25 mouse cellular contexts compared by ENCODE assay signal in the genomic region with DNA sequence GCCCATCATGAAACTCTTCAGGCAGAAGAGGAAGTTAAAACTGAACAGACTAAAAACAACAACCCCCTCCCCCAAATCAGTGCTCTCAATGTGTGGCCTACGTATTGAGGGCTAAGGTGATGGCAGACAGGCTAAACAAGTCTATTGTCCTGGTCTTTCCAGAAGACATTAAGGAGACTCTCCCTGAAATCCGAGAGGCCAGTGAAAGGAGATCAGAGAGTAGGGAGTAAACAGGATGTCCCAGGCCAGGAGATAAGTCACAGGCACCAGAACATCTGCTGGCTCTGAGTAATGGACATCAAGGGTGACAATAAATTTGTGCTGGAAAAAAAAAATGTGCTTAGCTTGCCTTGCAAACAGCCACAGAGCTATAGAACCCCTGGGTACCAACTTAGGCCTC.
DNase-seq lines count a peak whose midpoint lies in the region; ATAC-seq lines count a peak whose summit lies in the region.
"Had no signal": no experiment of that assay in that cellular context is flagged by ENCODE, and none has a peak within 500 bp of the region (broad histone marks: within the 10 kb centered on the region; RNA-seq: fewer than 3 reads in every experiment).

No protein-coding gene starts in this region.

- H3K9ac ChIP-seq in kidney, embryonic 15.5 days, result no peak overlapping the region
- no peak overlapping the region for H3K9ac ChIP-seq in embryonic facial prominence, embryonic 15.5 days
- H3K9ac ChIP-seq: heart, embryonic 13.5 days; limb, embryonic 12.5 days; liver, postnatal 0 days; midbrain, embryonic 13.5 days had no signal

- DNase-seq in embryo, embryonic 9.5 days (ENCODE audit: extremely low spot score), result peak; percentile 4
- no peak for DNase-seq in embryo, embryonic 11 days
- no peak for DNase-seq in kidney, adult 8-10 months
- DNase-seq in lung, postnatal 10 days, result peak; percentile 50
- DNase-seq in left cerebral cortex, adult 8-10 months (ENCODE audit: low spot score in 2 of 2), result no peak
- DNase-seq: cerebellum, adult 11 months; cerebellum, postnatal 10 days; gastrocnemius, postnatal 10 days; heart, postnatal 14 days; liver, postnatal 0 days; right cerebral cortex, postnatal 14 days; spleen, adult 18-20 months had no signal

- H3K4me3 ChIP-seq in kidney, embryonic 15.5 days (replicated peaks), result no peak overlapping the region
- H3K4me3 ChIP-seq in embryonic facial prominence, embryonic 15.5 days (replicated peaks), result no peak overlapping the region
- H3K4me3 ChIP-seq: forebrain, embryonic 10.5 days; heart, embryonic 13.5 days; layer of hippocampus, adult 2 months; limb, embryonic 12.5 days; megakaryocyte, embryonic 14.5 days; midbrain, embryonic 13.5 days had no signal

- 24% methylated on average over 2 of the region's 2 CpGs for WGBS in kidney, embryonic 15.5 days
- WGBS in embryonic facial prominence, embryonic 15.5 days, result 60% methylated on average over 2 of the region's 2 CpGs

- peak; percentile 82 for ATAC-seq in kidney, embryonic 15.5 days (replicated peaks; ENCODE audit: low FRiP score)
- no peak for ATAC-seq in embryonic facial prominence, embryonic 15.5 days (ENCODE audit: insufficient number of reproducible peaks, low FRiP score, low TSS enrichment, low read depth)
- ATAC-seq: CD4-positive, CD25-positive, alpha-beta regulatory T cell, adult 4 months; forebrain, embryonic 16.5 days; hindbrain, postnatal 0 days; intestine, embryonic 16.5 days; liver, postnatal 0 days; midbrain, embryonic 13.5 days had no signal

- peak overlapping the region; percentile 56; the same call in 1 of the 2 replicates for H3K27ac ChIP-seq in kidney, embryonic 15.5 days
- H3K27ac ChIP-seq in embryonic facial prominence, embryonic 15.5 days (replicated peaks), result peak overlapping the region; percentile 90
- H3K27ac ChIP-seq: forebrain, embryonic 10.5 days; heart, embryonic 13.5 days; hindbrain, postnatal 0 days; layer of hippocampus, adult 2 months; limb, embryonic 12.5 days; midbrain, embryonic 13.5 days had no signal

- no peaks in the 10 kb centered on the region for H3K36me3 ChIP-seq in kidney, embryonic 15.5 days
- H3K36me3 ChIP-seq in embryonic facial prominence, embryonic 15.5 days, result no peaks in the 10 kb centered on the region
- H3K36me3 ChIP-seq: forebrain, embryonic 10.5 days; heart, embryonic 13.5 days; limb, embryonic 12.5 days; midbrain, embryonic 13.5 days had no signal

- peaks cover 11% of the 10 kb centered on the region; the same call in 1 of the 2 replicates for H3K4me1 ChIP-seq in kidney, embryonic 15.5 days
- H3K4me1 ChIP-seq in embryonic facial prominence, embryonic 15.5 days, result peaks cover 31% of the 10 kb centered on the region
- H3K4me1 ChIP-seq: forebrain, embryonic 10.5 days; limb, embryonic 12.5 days; megakaryocyte, embryonic 14.5 days; midbrain, embryonic 13.5 days had no signal

- no peaks in the 10 kb centered on the region for H3K9me3 ChIP-seq in kidney, embryonic 15.5 days (replicated peaks)
- H3K9me3 ChIP-seq in embryonic facial prominence, embryonic 15.5 days (replicated peaks), result no peaks in the 10 kb centered on the region
- H3K9me3 ChIP-seq: forebrain, embryonic 10.5 days; heart, embryonic 13.5 days; limb, embryonic 12.5 days; midbrain, embryonic 13.5 days had no signal

- no peaks in the 10 kb centered on the region for H3K27me3 ChIP-seq in kidney, embryonic 15.5 days
- no peaks in the 10 kb centered on the region for H3K27me3 ChIP-seq in embryonic facial prominence, embryonic 15.5 days
- H3K27me3 ChIP-seq: heart, embryonic 13.5 days; limb, embryonic 12.5 days; megakaryocyte, embryonic 14.5 days; midbrain, embryonic 13.5 days had no signal

- H3K4me2 ChIP-seq in kidney, embryonic 15.5 days, result no peak overlapping the region
- H3K4me2 ChIP-seq in embryonic facial prominence, embryonic 15.5 days (replicated peaks), result no peak overlapping the region
- H3K4me2 ChIP-seq: heart, embryonic 13.5 days; limb, embryonic 12.5 days; liver, embryonic 11.5 days; midbrain, embryonic 13.5 days had no signal

Comparison
In these comparisons a context has a peak if more than half of its experiments do, and no peak if none do; other contexts are left out.
1. DNase-seq: peak in embryo, embryonic 9.5 days (single experiment) and lung, postnatal 10 days (single experiment); none in embryo, embryonic 11 days (single experiment), kidney, adult 8-10 months (0 of 2) and left cerebral cortex, adult 8-10 months (0 of 2).